Mouse (Mus musculus) forebrain, embryonic 10.5 days (tissue): ENCODE results near the gene Smarcd3. TPM values are rescaled to one million over a fixed set of nuclear protein-coding genes. Genes with fewer than 3 reads are reported as not detected.
"Not testable (repeated sequence)": the region's sequence is repeated elsewhere in the genome, so short reads cannot be mapped to it uniquely, and the experiment has no call there.

Experiments used
- DNase-seq: peaks from one replicate; pipeline ENCODE4 v3.0.0-alpha.2; 2017; ENCODE audit warnings: low spot score; ENCODE audit errors: extremely low spot score
- H3K27ac ChIP-seq: fragments of 300-500 bp; sonication (generic); 2 replicates; pipeline ENCODE4 v1.5.1; 2016; ENCODE audit warnings: mild to moderate bottlenecking
- H3K27me3 ChIP-seq: fragments of 300-500 bp; sonication (generic); 2 replicates; pipeline ENCODE4 v1.6.1; 2016; ENCODE audit warnings: mild to moderate bottlenecking; ENCODE audit not compliant: poor library complexity, severe bottlenecking
- H3K36me3 ChIP-seq: fragments of 300-500 bp; sonication (generic); replicated peaks from 2 replicates; pipeline ENCODE4 v1.6.1; 2016; ENCODE audit warnings: mild to moderate bottlenecking, moderate library complexity
- H3K4me1 ChIP-seq: fragments of 300-500 bp; sonication (generic); 2 replicates; pipeline ENCODE4 v1.6.1; 2016
- H3K4me3 ChIP-seq: fragments of 300-500 bp; sonication (generic); 2 replicates; pipeline ENCODE4 v1.5.1; 2016; ENCODE audit warnings: mild to moderate bottlenecking, moderate library complexity
- H3K9me3 ChIP-seq: fragments of 300-500 bp; sonication (generic); 2 replicates; pipeline ENCODE4 v1.6.1; 2016; ENCODE audit warnings: mild to moderate bottlenecking, moderate library complexity
- WGBS: fragments of 180-500 bp; shearing (Covaris S2); methylation state at CpG from one replicate; pipeline ENCODE4 v1.1.7; 2016; 5-methylcytosine and 5-hydroxymethylcytosine counted together
- microRNA counts: library from miRNA; unstranded; fragments of <30 nt; microRNA quantifications from one replicate; lab custom pipeline; 2017
- microRNA-seq: library from miRNA; unstranded; fragments of <30 nt; microRNA quantifications from one replicate; pipeline ENCODE4, GENCODE M21; 2017
- polyA plus RNA-seq: library from polyadenylated mRNA; unstranded; fragments of >200 nt; fragmentation: Nextera tagmentation; extraction: Ambion mirVana; gene quantifications from 2 replicates; pipeline ENCODE4 v1.2.1, GENCODE M21; 2016

Gene Smarcd3
- polyA plus RNA-seq, 1 experiment from 2014 or later: 39.7 TPM

- 95% methylated on average over 7 of the region's 7 CpGs for WGBS
- Histone ChIP-seq H3K4me1 (peaks cover 24% of the 10 kb centered on the region), H3K27me3 (peaks cover 26% of the 10 kb centered on the region)
- H3K9me3 ChIP-seq, H3K36me3 ChIP-seq, H3K4me3 ChIP-seq, DNase-seq, H3K27ac ChIP-seq: not testable (repeated sequence)
Measured at GRCm38 (mm10) chr5:24555335-24555734, 68.9 kb downstream of the Smarcd3 start.

DNA sequence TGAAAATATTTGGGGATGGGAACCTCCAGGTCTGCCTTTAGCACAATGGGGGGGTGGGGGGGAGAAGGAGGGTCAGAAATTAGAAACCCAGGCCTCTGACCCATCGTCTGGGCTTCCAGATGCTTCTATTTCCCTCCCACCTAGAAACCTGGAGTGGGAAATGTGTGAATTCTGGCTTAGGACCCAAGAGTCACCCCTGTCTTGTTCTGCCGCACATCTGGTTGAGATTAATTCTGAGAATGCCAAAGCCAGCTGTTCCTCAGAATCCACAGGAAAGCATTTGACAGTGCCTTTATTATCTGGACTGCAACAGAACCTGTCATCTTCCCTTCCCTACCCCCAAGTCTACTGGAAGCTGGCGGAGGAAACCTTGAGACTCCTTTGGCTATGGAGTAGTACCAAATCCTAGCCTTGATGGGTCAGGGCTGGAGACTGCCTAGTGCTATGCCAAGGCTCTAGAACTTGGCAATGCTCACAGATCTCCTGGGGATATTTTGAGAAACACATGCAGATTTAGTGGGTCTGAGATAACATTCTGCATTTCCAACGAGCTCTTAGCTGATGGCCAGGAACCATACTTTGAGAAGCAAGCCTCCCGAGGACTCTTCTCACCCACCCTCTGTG, 70.5 kb downstream of the Smarcd3 start:
- H3K27me3 ChIP-seq: peaks cover 35% of the 10 kb centered on the region
- H3K27ac ChIP-seq: no peak overlapping the region
- peaks cover 25% of the 10 kb centered on the region for H3K4me1 ChIP-seq
- WGBS: 80% methylated on average over 5 of the region's 5 CpGs
- DNase-seq: no peak
- no peaks in the 10 kb centered on the region for H3K36me3 ChIP-seq
- no peak overlapping the region for H3K4me3 ChIP-seq
- no peaks in the 10 kb centered on the region; the same call in 1 of the 2 replicates for H3K9me3 ChIP-seq

- H3K27me3 ChIP-seq: peaks cover 35% of the 10 kb centered on the region
- WGBS: 47% methylated on average over 2 of the region's 2 CpGs
- H3K27ac ChIP-seq: peak overlapping the region; percentile 70
- H3K9me3 ChIP-seq: no peaks in the 10 kb centered on the region; the same call in 1 of the 2 replicates
- H3K4me1 ChIP-seq: peaks cover 25% of the 10 kb centered on the region
- peak overlapping the region; percentile 31; the same call in 1 of the 2 replicates for H3K4me3 ChIP-seq
- H3K36me3 ChIP-seq: no peaks in the 10 kb centered on the region
- DNase-seq: no peak
Measured at GRCm38 (mm10) chr5:24551317-24551688, 72.9 kb downstream of the Smarcd3 start.

GRCm38 (mm10) chr5:24550598-24551316, 73.5 kb downstream of the Smarcd3 start:
- 41% methylated on average over 26 of the region's 26 CpGs for WGBS
- Histone ChIP-seq H3K27me3 (peaks cover 35% of the 10 kb centered on the region), H3K36me3 (no peaks in the 10 kb centered on the region), H3K4me1 (peaks cover 25% of the 10 kb centered on the region), H3K4me3 (peak overlapping the region; percentile 31; the same call in 1 of the 2 replicates), H3K9me3 (no peaks in the 10 kb centered on the region; the same call in 1 of the 2 replicates), H3K27ac (peak overlapping the region; percentile 70)
- no peak for DNase-seq

DNA sequence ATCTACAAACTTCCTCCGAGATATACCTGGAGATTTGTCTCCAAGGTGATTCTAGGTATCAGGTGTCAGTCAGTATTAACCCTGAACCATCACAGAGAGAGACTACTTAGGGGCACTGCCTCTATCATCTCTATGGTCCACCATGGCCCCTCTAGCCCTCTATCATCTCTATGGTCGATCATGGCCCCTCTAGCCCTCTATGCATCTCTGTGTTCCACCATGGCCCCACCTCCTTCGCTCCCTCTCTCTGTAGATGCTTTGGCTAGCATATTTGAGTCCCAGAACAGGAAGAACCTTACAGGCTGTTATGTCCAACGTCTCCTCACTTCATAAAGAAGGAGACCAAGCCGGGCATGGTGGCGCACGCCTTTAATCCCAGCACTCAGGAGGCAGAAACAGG, 81.6 kb downstream of the Smarcd3 start:
- H3K9me3 ChIP-seq: no peaks in the 10 kb centered on the region
- peaks cover 21% of the 10 kb centered on the region for H3K4me1 ChIP-seq
- no peaks in the 10 kb centered on the region for H3K36me3 ChIP-seq
- H3K27ac ChIP-seq: no peak overlapping the region
- 82% methylated on average over 7 of the region's 7 CpGs for WGBS
- no peak overlapping the region for H3K4me3 ChIP-seq
- H3K27me3 ChIP-seq: peaks cover 24% of the 10 kb centered on the region
- no peak for DNase-seq

GRCm38 (mm10) chr5:24541144-24541569, 83.1 kb downstream of the Smarcd3 start:
- no peak for DNase-seq
- no peaks in the 10 kb centered on the region for H3K9me3 ChIP-seq
- no peak overlapping the region for H3K4me3 ChIP-seq
- 58% methylated on average over 6 of the region's 6 CpGs for WGBS
- H3K27me3 ChIP-seq: peaks cover 28% of the 10 kb centered on the region
- peaks cover 32% of the 10 kb centered on the region for H3K4me1 ChIP-seq
- no peak overlapping the region for H3K27ac ChIP-seq
- no peaks in the 10 kb centered on the region for H3K36me3 ChIP-seq

MicroRNAs encoded within 50 kb of the gene (microRNA counts, 519-probe panel; counts per million panel counts)
- microRNA mmu-miR-671-3p (lab: Ali Mortazavi, UCI): 341 counts per million, percentile 65 among the panel's probes with 10 or more counts
- 341 counts per million, percentile 65 among the panel's probes with 10 or more counts for microRNA mmu-miR-671-5p (lab: Ali Mortazavi, UCI)

Small RNA genes within 50 kb of the gene (microRNA-seq; reads per million reads assigned to microRNA genes)
- gene Mir671: 704 reads per million, percentile 72 among the genes with 10 or more reads in this experiment

Other genes with a start within 250 kb of the Smarcd3 start
- gene Atg9b, start 232.3 kb downstream of the Smarcd3 start, polyA plus RNA-seq: 0.99 and 1.3 TPM in 2 replicates
- gene Abcb8, start 230.7 kb downstream of the Smarcd3 start, polyA plus RNA-seq: 57.1 and 61.8 TPM in 2 replicates
- 0.20 TPM in 1 of 2 replicates, not detected in the other for gene Asic3, start 211.0 kb downstream of the Smarcd3 start, polyA plus RNA-seq
- gene Cdk5, start 200.9 kb downstream of the Smarcd3 start, polyA plus RNA-seq: 42.7 and 48.9 TPM in 2 replicates
- 32.8 and 33.6 TPM in 2 replicates for gene Slc4a2, start 200.6 kb downstream of the Smarcd3 start, polyA plus RNA-seq
- 106 and 108 TPM in 2 replicates for gene Fastk, start 179.1 kb downstream of the Smarcd3 start, polyA plus RNA-seq
- 28.4 and 31.8 TPM in 2 replicates for gene Tmub1, start 176.6 kb downstream of the Smarcd3 start, polyA plus RNA-seq
- gene Agap3, start 172.2 kb downstream of the Smarcd3 start, polyA plus RNA-seq: 24.1 and 29.0 TPM in 2 replicates
- gene Gbx1, start 97.2 kb downstream of the Smarcd3 start, polyA plus RNA-seq: 0.09 and 0.21 TPM in 2 replicates
- gene Asb10, start 83.4 kb downstream of the Smarcd3 start, polyA plus RNA-seq: 0.09 and 0.15 TPM in 2 replicates
- 0.06 TPM in 1 of 2 replicates, not detected in the other for gene 4931409K22Rik, start 67.6 kb downstream of the Smarcd3 start, polyA plus RNA-seq
- gene Abcf2, start 46.9 kb downstream of the Smarcd3 start, polyA plus RNA-seq: 193 and 197 TPM in 2 replicates
- 15.1 and 16.0 TPM in 2 replicates for gene Chpf2, start 37.7 kb downstream of the Smarcd3 start, polyA plus RNA-seq
- 26.1 and 27.0 TPM in 2 replicates for gene Nub1, start 61.1 kb upstream of the Smarcd3 start, polyA plus RNA-seq
- 22.5 and 24.5 TPM in 2 replicates for gene Wdr86, start 106.3 kb upstream of the Smarcd3 start, polyA plus RNA-seq
- 0.72 and 0.81 TPM in 2 replicates for gene Crygn, start 133.6 kb upstream of the Smarcd3 start, polyA plus RNA-seq
- 164 and 189 TPM in 2 replicates for gene Rheb, start 218.2 kb upstream of the Smarcd3 start, polyA plus RNA-seq